Mouse (Mus musculus): ENCODE data around the gene Stum. TPM values are rescaled to one million over a fixed set of nuclear protein-coding genes. Genes with fewer than 3 reads are reported as not detected.
A peak's percentile ranks its signal among the peaks of the same experiment; 100 is the strongest.

Gene Stum
- total and polyA plus RNA-seq, 3 experiments = 0.42 to 0.61 (median 0.51) TPM

GRCm38 (mm10) chr1:180532671-180533070 lies 49.4 kb upstream of the Stum start:
- Histone ChIP-seq H3K9me3 (replicated peaks; ENCODE audit: low read length) (peaks cover 15% of the 10 kb centered on the region), H3K4me3 (replicated peaks in 1 of 3; ENCODE audit: low read depth in 2 of 3, low read length in 2 of 3, poor library complexity in 1 of 3) (no peak overlapping the region), H3K27ac (ENCODE audit: insufficient read depth, low read depth) (no peak overlapping the region), H3K4me1 (ENCODE audit: control insufficient read depth in 1 of 2, insufficient read depth in 2 of 2) (peaks cover 33 to 83% of the 10 kb centered on the region in 2 experiments), H3K27me3 (replicated peaks) (no peaks in the 10 kb centered on the region), H3K79me2 (replicated peaks; ENCODE audit: control insufficient read depth, extremely low read depth, insufficient read depth, poor library complexity, severe bottlenecking) (no peaks in the 10 kb centered on the region), H3K36me3 (replicated peaks in 1 of 2; ENCODE audit: control insufficient read depth in 1 of 2, insufficient read depth in 1 of 2, low read length in 1 of 2) (peaks cover 0 to 6% of the 10 kb centered on the region in 2 experiments), H3K4me2 (ENCODE audit: insufficient read depth, low read depth, poor library complexity, severe bottlenecking) (no peak overlapping the region), H3K9ac (ENCODE audit: insufficient read depth, low read depth) (no peak overlapping the region)
- no peak for TF ChIP-seq BHLHE40 (IDR thresholded peaks at IDR 0.05; ENCODE audit: low read depth, low read length)
- no peak for TF ChIP-seq MXI1 (IDR thresholded peaks at IDR 0.05; ENCODE audit: low read depth, low read length)
- TF ChIP-seq NELFE (IDR thresholded peaks at IDR 0.05; ENCODE audit: low read depth, low read length) = no peak
- no peak for TF ChIP-seq ELF1 (IDR thresholded peaks at IDR 0.05; ENCODE audit: low read depth, low read length)
- no peak for TF ChIP-seq UBTF (IDR thresholded peaks at IDR 0.05; ENCODE audit: low read depth, low read length)
- TF ChIP-seq EP300 (IDR thresholded peaks at IDR 0.05; ENCODE audit: low read length) = no peak
- no peak for TF ChIP-seq MEF2A (IDR thresholded peaks at IDR 0.05; ENCODE audit: borderline replicate concordance, low read depth, low read length)
- no peak for TF ChIP-seq USF1 (IDR thresholded peaks at IDR 0.05; ENCODE audit: low read depth, low read length)
- TF ChIP-seq CHD1 (IDR thresholded peaks at IDR 0.05; ENCODE audit: low read depth, low read length) = no peak
- TF ChIP-seq TBP (conservative IDR thresholded peaks at IDR 0.05; ENCODE audit: low read depth, low read length) = no peak
- TF ChIP-seq ZNF384 (IDR thresholded peaks at IDR 0.05; ENCODE audit: low read depth, low read length) = no peak
- no peak for TF ChIP-seq GABPA (IDR thresholded peaks at IDR 0.05; ENCODE audit: insufficient replicate concordance, low read depth, low read length)
- TF ChIP-seq E2F4 (IDR thresholded peaks at IDR 0.05; ENCODE audit: insufficient replicate concordance, low read depth, low read length) = no peak
- no peak for TF ChIP-seq ZMIZ1 (IDR thresholded peaks at IDR 0.05; ENCODE audit: low read depth, low read length)
- no peak for TF ChIP-seq RCOR1 (conservative IDR thresholded peaks at IDR 0.05; ENCODE audit: low read depth, low read length)
- no peak for DNase-seq (ENCODE audit: extremely low read depth)
- dilution Hi-C loops (cut with MboI; ENCODE audit: extremely low pct_ligation_motif_present, extremely low pct_unique_long_range_greater_than_20kb, low sequenced_read_pairs) = no loop called here
- in situ Hi-C loops (cut with MboI; ENCODE audit: low pct_ligation_motif_present, low pct_unique_long_range_greater_than_20kb, low sequenced_read_pairs) = loop anchor here (25.0 kb wide), 1 partner anchor 270 kb away; the partner anchor contains the start of gene Psen2

- H3K9me3 ChIP-seq (replicated peaks; ENCODE audit: low read length) = peaks cover 18% of the 10 kb centered on the region
- peak overlapping the region in 2 of 3 experiments; percentile 2 to 39 for H3K4me3 ChIP-seq (replicated peaks in 1 of 3; ENCODE audit: low read depth in 2 of 3, low read length in 2 of 3, poor library complexity in 1 of 3)
- dilution Hi-C loops (cut with MboI; ENCODE audit: extremely low pct_ligation_motif_present, extremely low pct_unique_long_range_greater_than_20kb, low sequenced_read_pairs) = no loop called here
- H3K27ac ChIP-seq (ENCODE audit: insufficient read depth, low read depth) = peak overlapping the region; percentile 97
- H3K9ac ChIP-seq (ENCODE audit: insufficient read depth, low read depth) = peak overlapping the region; percentile 67
- no peaks in the 10 kb centered on the region for H3K79me2 ChIP-seq (replicated peaks; ENCODE audit: control insufficient read depth, extremely low read depth, insufficient read depth, poor library complexity, severe bottlenecking)
- peaks cover 0 to 6% of the 10 kb centered on the region in 2 experiments for H3K36me3 ChIP-seq (replicated peaks in 1 of 2; ENCODE audit: control insufficient read depth in 1 of 2, insufficient read depth in 1 of 2, low read length in 1 of 2)
- DNase-seq (ENCODE audit: extremely low read depth) = peak; percentile 79
- no peaks in the 10 kb centered on the region for H3K27me3 ChIP-seq (replicated peaks)
- peaks cover 24 to 79% of the 10 kb centered on the region in 2 experiments for H3K4me1 ChIP-seq (ENCODE audit: control insufficient read depth in 1 of 2, insufficient read depth in 2 of 2)
- in situ Hi-C loops (cut with MboI; ENCODE audit: low pct_ligation_motif_present, low pct_unique_long_range_greater_than_20kb, low sequenced_read_pairs) = loop anchor here (25.0 kb wide), 1 partner anchor 268 kb away; the partner anchor contains the start of gene Psen2
- H3K4me2 ChIP-seq (ENCODE audit: insufficient read depth, low read depth, poor library complexity, severe bottlenecking) = peak overlapping the region; percentile 81
- peak; percentile 55 for TF ChIP-seq SMC3 (IDR thresholded peaks at IDR 0.05; ENCODE audit: low read depth, low read length)
- TF ChIP-seq CHD1 (IDR thresholded peaks at IDR 0.05; ENCODE audit: low read depth, low read length) = peak; percentile 90; the same call in 1 of the 2 replicates
- no peak for TF ChIP-seq USF1 (IDR thresholded peaks at IDR 0.05; ENCODE audit: low read depth, low read length)
- TF ChIP-seq CTCF (conservative IDR thresholded peaks at IDR 0.05 in 1 of 2, IDR thresholded peaks at IDR 0.05 in 1 of 2; ENCODE audit: low read depth in 2 of 2, low read length in 2 of 2) = peak in 1 of 2 experiments; percentile 50; a peak in 2 of 4 replicates
- TF ChIP-seq NELFE (IDR thresholded peaks at IDR 0.05; ENCODE audit: low read depth, low read length) = peak; percentile 61; the same call in 1 of the 2 replicates
- peak; percentile 73 for TF ChIP-seq MXI1 (IDR thresholded peaks at IDR 0.05; ENCODE audit: low read depth, low read length)
- TF ChIP-seq RAD21 (IDR thresholded peaks at IDR 0.05; ENCODE audit: low read depth, low read length) = peak; percentile 55
- no peak for TF ChIP-seq PAX5 (IDR thresholded peaks at IDR 0.05; ENCODE audit: low read length)
- peak; percentile 74 for TF ChIP-seq ZNF384 (IDR thresholded peaks at IDR 0.05; ENCODE audit: low read depth, low read length)
- peak; percentile 76 for TF ChIP-seq ELF1 (IDR thresholded peaks at IDR 0.05; ENCODE audit: low read depth, low read length)
- no peak for TF ChIP-seq ZKSCAN1 (IDR thresholded peaks at IDR 0.05; ENCODE audit: borderline replicate concordance, low read depth, low read length)
- TF ChIP-seq SIN3A (IDR thresholded peaks at IDR 0.05; ENCODE audit: low read length) = peak; percentile 85
- TF ChIP-seq IRF4 (IDR thresholded peaks at IDR 0.05; ENCODE audit: low read depth, low read length) = peak; percentile 41
- TF ChIP-seq HCFC1 (IDR thresholded peaks at IDR 0.05; ENCODE audit: low read depth, low read length) = peak; percentile 42
- 0 out of 2 replicates have a peak, but pooled peaks have one; percentile 34 for TF ChIP-seq E2F4 (IDR thresholded peaks at IDR 0.05; ENCODE audit: insufficient replicate concordance, low read depth, low read length)
- TF ChIP-seq ETS1 (conservative IDR thresholded peaks at IDR 0.05; ENCODE audit: low read depth, low read length) = peak; percentile 63
- TF ChIP-seq ZC3H11A (IDR thresholded peaks at IDR 0.05; ENCODE audit: low read depth, low read length) = no peak
- no peak; the same call in 1 of the 2 replicates for TF ChIP-seq JUND (conservative IDR thresholded peaks at IDR 0.05; ENCODE audit: low read depth, low read length)
- no peak for TF ChIP-seq USF2 (conservative IDR thresholded peaks at IDR 0.05; ENCODE audit: low read depth, low read length)
- peak; percentile 4 for TF ChIP-seq EP300 (IDR thresholded peaks at IDR 0.05; ENCODE audit: low read length)
- TF ChIP-seq JUN (IDR thresholded peaks at IDR 0.05; ENCODE audit: insufficient read depth, low read depth, low read length) = peak; percentile 23; the same call in 1 of the 2 replicates
Observed at GRCm38 (mm10) chr1:180530457-180531263, 47.4 kb upstream of the Stum start.

Measured in CH12.LX (cell line).